Mouse (Mus musculus): ENCODE measurements at regions not wholly inside any gene's neighbourhood (a gene's known extent, or its start where the extent isn't known, plus 50 kb on each side); places are given as distances from the start of the nearest gene placed in this dataset.

DNA sequence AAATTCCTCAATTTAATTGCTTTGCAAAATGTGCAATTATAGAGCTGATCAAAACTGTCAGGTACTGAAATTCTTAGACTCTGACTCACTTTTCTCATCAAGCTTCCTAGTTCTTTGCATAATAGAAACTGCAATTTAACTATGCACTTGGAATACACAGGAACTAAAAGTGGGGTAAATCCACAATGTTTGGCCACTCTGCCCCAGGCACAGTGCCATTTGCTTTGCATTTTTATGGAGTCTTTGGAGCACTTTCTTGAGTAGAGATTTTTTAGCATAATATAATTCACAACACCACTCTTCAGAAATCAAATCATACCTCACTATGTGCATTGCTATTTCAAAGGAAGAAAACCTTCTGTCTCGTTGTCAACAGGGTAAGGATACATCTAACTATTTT lies 414.5 kb upstream of the A730009L09Rik start:
- no peak for DNase-seq

DNA sequence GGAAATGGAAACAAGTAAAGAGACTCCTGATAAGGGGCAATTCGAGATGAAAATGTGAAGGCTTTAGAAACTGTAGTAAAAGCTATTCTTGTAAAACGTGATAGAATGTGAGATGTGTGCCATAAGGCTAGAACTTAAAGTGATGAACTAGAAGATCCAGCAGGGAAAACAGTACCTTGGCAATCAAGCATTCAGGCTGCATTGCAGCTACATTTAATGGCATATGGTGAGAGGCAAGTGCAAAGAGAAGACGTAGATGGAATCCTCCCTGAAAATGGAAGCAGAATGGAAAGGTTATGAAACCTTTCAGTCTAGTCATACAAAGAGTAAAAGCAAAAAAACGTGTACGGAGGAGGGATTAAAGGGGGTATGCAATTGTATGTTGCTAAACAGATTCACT lies 403.3 kb upstream of the A730009L09Rik start:
- no peak for DNase-seq

DNA sequence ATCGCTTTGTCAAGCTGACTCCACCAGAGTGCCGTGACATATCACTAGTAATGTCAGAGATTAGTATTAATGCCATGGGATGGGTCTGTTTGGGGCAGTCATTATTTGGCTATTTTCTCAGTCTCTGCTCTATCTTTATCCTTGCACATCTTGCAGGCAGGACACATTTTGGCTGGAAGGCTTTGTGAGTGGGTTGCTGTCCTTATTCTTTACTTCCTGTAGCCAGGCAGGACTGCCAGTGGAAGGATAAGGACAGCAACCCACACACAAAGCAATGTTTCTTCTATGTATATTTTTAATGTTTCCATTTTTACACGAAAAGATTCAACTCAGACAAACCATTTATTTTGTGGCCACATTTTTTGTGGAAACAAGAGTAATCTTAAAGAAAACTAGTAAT lies 397.4 kb upstream of the A730009L09Rik start:
- no peak for DNase-seq

DNA sequence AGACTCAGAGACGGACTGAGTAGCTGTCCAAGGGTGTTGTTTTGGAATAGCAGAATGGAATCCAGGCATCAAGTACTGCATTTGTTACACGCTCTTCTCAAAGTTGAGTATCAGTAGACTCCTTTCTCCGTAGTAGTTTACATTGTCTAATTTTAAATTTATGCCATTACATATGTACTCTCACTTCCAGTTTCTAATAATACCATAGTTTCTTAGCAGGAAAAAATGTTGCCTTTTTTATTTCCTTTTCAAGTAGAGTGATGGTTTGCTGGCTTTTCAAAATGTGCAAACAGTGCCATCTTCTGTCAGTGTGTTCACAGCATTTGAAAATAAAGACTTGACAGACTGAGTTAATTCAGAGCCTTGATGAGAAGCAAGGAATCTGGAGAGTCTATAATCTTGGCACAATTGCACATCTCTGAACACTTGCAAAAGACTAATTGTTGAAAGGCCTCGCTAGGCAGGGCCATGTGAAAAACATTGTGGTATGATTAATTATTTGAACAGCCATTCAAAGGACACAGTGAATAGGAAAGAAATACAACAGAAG lies 379.2 kb upstream of the A730009L09Rik start:
- peak; percentile 38 for DNase-seq

DNA sequence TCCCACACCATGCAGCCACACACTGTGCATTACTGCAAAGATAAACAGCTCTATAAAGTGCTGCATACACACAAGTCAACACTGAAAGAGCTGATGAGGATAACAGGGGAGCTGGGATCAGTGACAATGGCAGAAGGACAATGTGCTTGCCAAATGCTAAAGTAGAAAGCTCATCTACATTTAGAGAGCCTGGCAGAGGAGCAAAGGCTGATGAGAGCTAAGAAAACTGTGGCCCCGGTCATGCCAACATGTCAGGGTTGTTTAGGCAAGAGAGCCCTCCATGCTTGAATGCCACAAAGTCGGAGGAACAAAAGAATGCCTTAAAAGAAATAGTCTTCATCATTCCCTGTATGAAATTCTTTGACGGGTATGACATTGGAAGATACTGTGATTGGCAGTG lies 363.0 kb upstream of the A730009L09Rik start:
- no peak for DNase-seq

DNA sequence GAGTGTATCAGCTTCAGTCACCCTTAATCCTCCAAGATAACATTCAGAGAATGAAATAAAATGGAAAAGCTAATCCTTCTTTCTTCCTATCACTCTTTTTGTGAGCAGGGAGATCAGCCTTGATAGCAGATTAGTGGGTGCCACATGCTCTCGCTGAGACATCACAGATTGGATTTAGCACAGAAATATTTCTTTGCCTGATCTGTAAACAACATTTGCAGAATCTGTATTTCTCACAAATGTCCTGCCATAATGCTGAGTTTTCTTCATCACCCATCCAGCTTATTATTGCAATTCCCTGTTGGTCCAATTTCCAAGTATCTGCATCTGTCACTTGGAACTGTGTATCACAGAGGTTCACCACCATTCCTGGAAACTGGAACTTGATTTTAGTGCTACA lies 342.8 kb upstream of the A730009L09Rik start:
- DNase-seq = peak; percentile 5

Data from layer of hippocampus, adult 9-11 months (tissue).